Mouse (Mus musculus): ENCODE results near the gene Jun. TPM values are rescaled to one million over a fixed set of nuclear protein-coding genes. Genes with fewer than 3 reads are reported as not detected.

The Jun gene
- polyA plus RNA-seq, 1 experiment from 2014 or later = 56.3 TPM

DNA sequence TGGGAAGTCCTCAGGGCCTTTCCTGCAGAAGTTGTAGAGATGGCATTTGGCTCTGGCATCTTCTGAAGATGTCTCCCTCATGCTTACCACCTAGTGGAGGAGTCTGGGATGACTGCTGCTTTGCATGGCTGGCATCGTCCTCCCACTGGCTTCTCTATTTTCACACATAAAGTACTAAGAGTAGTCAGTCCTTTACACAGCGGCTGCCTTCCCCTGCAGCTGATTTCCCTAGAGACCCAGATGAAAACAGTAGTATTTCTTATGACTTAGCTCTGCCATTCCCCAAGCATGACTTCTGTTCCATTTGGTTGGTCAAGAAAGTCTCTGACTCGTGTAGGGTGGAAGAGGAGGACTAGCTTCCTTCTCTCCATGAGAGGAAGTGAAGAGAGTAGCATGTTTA lies 52.8 kb downstream of the Jun start:
- Histone ChIP-seq H3K4me2 (no peak overlapping the region), H3K27ac (no peak overlapping the region), H3K4me3 (no peak overlapping the region), H3K4me1 (no peaks in the 10 kb centered on the region), H3K9me3 (no peaks in the 10 kb centered on the region), H3K27me3 (no peaks in the 10 kb centered on the region), H3K9ac (no peak overlapping the region), H3K36me3 (no peaks in the 10 kb centered on the region)
- ATAC-seq (ENCODE audit: insufficient number of reproducible peaks, insufficient read depth, low FRiP score, low TSS enrichment, low read depth) = no peak
- 62% methylated on average over 3 of the region's 3 CpGs for WGBS

Other genes starting within 250 kb of the Jun start
- gene Eqtn, start 123.4 kb downstream of the Jun start, polyA plus RNA-seq (2015; fragmentation: Nextera tagmentation; extraction: Ambion mirVana) = not detected in 2 replicates
- gene Mysm1, start 73.1 kb downstream of the Jun start, polyA plus RNA-seq (2015; fragmentation: Nextera tagmentation; extraction: Ambion mirVana) = 36.0 and 38.1 TPM in 2 replicates